In the genomic region with DNA sequence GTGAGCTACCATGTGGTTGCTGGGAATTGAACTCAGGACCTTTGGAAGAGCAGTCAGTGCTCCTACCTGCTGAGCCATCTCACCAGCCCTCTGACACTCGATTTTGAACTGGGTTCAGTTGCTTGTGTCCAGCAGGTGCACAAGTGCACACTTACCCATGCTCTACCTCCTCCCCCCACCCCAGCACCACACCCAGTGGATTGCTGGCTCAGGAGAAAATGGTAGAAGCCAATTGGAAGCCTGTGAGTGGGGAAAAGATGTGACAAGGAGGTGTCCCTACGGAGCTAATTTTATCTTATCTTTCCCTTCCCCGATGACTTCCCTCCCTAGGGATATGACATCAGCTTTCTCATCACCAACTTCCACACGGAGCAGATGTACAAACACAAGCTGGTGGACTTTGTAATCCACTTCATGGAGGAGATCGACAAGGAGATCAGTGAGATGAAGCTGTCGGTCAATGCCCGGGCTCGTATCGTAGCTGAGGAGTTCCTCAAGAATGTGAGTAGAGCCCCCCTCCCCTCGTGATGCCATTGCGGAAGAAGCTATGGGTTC, we compare ENCODE assay signal across 19 mouse cellular contexts. TPM values are rescaled to one million over a fixed set of nuclear protein-coding genes. Genes with fewer than 3 reads are reported as not detected.
DNase-seq lines count a peak whose midpoint lies in the region; ATAC-seq and TF ChIP-seq lines count a peak whose summit lies in the region.
"Had no signal": no experiment of that assay in that cellular context is flagged by ENCODE, and none has a peak within 500 bp of the region (broad histone marks: within the 10 kb centered on the region; RNA-seq: fewer than 3 reads in every experiment).

No protein-coding gene starts in this region.

- H3K27ac ChIP-seq in embryonic facial prominence, embryonic 14.5 days (replicated peaks; ENCODE audit: low read depth, low read length), result 0 out of 2 replicates have a peak overlapping the region, but pooled peaks have one; percentile 28
- no peak overlapping the region for H3K27ac ChIP-seq in embryonic facial prominence, embryonic 10.5 days (replicated peaks)
- peak overlapping the region; percentile 76 for H3K27ac ChIP-seq in layer of hippocampus, adult 2 months
- H3K27ac ChIP-seq in intestine, embryonic 14.5 days (ENCODE audit: low read depth), result 0 out of 2 replicates have a peak overlapping the region, but pooled peaks have one; percentile 41
- H3K27ac ChIP-seq in small intestine, adult 2 months (ENCODE audit: insufficient read depth, low read depth, low read length), result peak overlapping the region; percentile 88
- no peak overlapping the region for H3K27ac ChIP-seq in forebrain, embryonic 13.5 days
- H3K27ac ChIP-seq: forebrain, embryonic 10.5 days; limb, embryonic 15.5 days; macrophage; stomach, embryonic 15.5 days had no signal

- no peak for TF ChIP-seq POLR2A in small intestine, adult 2 months (IDR thresholded peaks at IDR 0.05; ENCODE audit: low read depth, low read length)

- 87% methylated on average over 11 of the region's 11 CpGs for WGBS in embryonic facial prominence, embryonic 14.5 days
- WGBS in embryonic facial prominence, embryonic 10.5 days, result 89% methylated on average over 11 of the region's 11 CpGs
- WGBS in intestine, embryonic 14.5 days, result 52% methylated on average over 11 of the region's 11 CpGs
- WGBS in small intestine, adult 2 months, result 41% methylated on average over 11 of the region's 11 CpGs
- WGBS in forebrain, embryonic 13.5 days, result 93% methylated on average over 11 of the region's 11 CpGs

- DNase-seq in embryonic facial prominence, embryonic 14.5 days (ENCODE audit: low spot score), result no peak
- no peak for DNase-seq in embryonic facial prominence, embryonic 10.5 days (ENCODE audit: low spot score)
- no peak for DNase-seq in layer of hippocampus, adult 2 months (ENCODE audit: low spot score in 2 of 2)
- no peak for DNase-seq in layer of hippocampus, postnatal 14 days (ENCODE audit: low spot score in 2 of 2)
- DNase-seq in intestine, embryonic 14.5 days (ENCODE audit: low spot score), result no peak
- no peak for DNase-seq in right cerebral cortex, postnatal 4 days
- DNase-seq: adrenal gland, postnatal 14 days; cerebellum, adult 9-10 months; gastrocnemius, postnatal 14 days; kidney, adult 18-20 months; thymus, adult 18-20 months; thymus, postnatal 4 days had no signal

- H3K4me1 ChIP-seq in embryonic facial prominence, embryonic 14.5 days (ENCODE audit: control insufficient read depth, insufficient read depth, low read length), result no peaks in the 10 kb centered on the region
- no peaks in the 10 kb centered on the region for H3K4me1 ChIP-seq in embryonic facial prominence, embryonic 10.5 days
- H3K4me1 ChIP-seq in intestine, embryonic 14.5 days (replicated peaks; ENCODE audit: control insufficient read depth, insufficient read depth, low read length), result no peaks in the 10 kb centered on the region
- H3K4me1 ChIP-seq in small intestine, adult 2 months (ENCODE audit: control insufficient read depth, insufficient read depth, insufficient read length, low read length), result peaks cover 17% of the 10 kb centered on the region
- no peaks in the 10 kb centered on the region for H3K4me1 ChIP-seq in forebrain, embryonic 13.5 days
- H3K4me1 ChIP-seq: forebrain, embryonic 10.5 days; stomach, embryonic 15.5 days had no signal

- TF ChIP-seq CTCF in layer of hippocampus, adult 2 months (conservative IDR thresholded peaks at IDR 0.05), result no peak
- TF ChIP-seq CTCF in small intestine, adult 2 months (IDR thresholded peaks at IDR 0.05; ENCODE audit: extremely low read depth, insufficient read length, insufficient replicate concordance, low read depth, low read length), result no peak

- no peaks in the 10 kb centered on the region for H3K9me3 ChIP-seq in embryonic facial prominence, embryonic 14.5 days (ENCODE audit: control insufficient read depth, low read length)
- H3K9me3 ChIP-seq in embryonic facial prominence, embryonic 10.5 days, result no peaks in the 10 kb centered on the region
- no peaks in the 10 kb centered on the region for H3K9me3 ChIP-seq in intestine, embryonic 14.5 days (ENCODE audit: control insufficient read depth, low read length)
- no peaks in the 10 kb centered on the region for H3K9me3 ChIP-seq in forebrain, embryonic 13.5 days (replicated peaks)
- H3K9me3 ChIP-seq: forebrain, embryonic 10.5 days; limb, embryonic 15.5 days; stomach, embryonic 15.5 days had no signal

- H3K27me3 ChIP-seq in embryonic facial prominence, embryonic 14.5 days (replicated peaks; ENCODE audit: control insufficient read depth, insufficient read depth, low read length), result no peaks in the 10 kb centered on the region
- H3K27me3 ChIP-seq in embryonic facial prominence, embryonic 10.5 days (replicated peaks; ENCODE audit: low read depth, poor library complexity, severe bottlenecking), result no peaks in the 10 kb centered on the region
- no peaks in the 10 kb centered on the region for H3K27me3 ChIP-seq in intestine, embryonic 14.5 days (replicated peaks; ENCODE audit: control insufficient read depth, insufficient read depth, low read length)
- H3K27me3 ChIP-seq in small intestine, adult 2 months (ENCODE audit: control insufficient read depth, insufficient read depth, low read length), result no peaks in the 10 kb centered on the region
- no peaks in the 10 kb centered on the region for H3K27me3 ChIP-seq in forebrain, embryonic 13.5 days
- H3K27me3 ChIP-seq: limb, embryonic 15.5 days; stomach, embryonic 15.5 days had no signal

- no peak overlapping the region for H3K4me3 ChIP-seq in embryonic facial prominence, embryonic 14.5 days (ENCODE audit: low read depth, low read length)
- no peak overlapping the region for H3K4me3 ChIP-seq in embryonic facial prominence, embryonic 10.5 days
- H3K4me3 ChIP-seq in layer of hippocampus, adult 2 months, result no peak overlapping the region
- no peak overlapping the region for H3K4me3 ChIP-seq in intestine, embryonic 14.5 days (ENCODE audit: low read depth, low read length)
- H3K4me3 ChIP-seq in small intestine, adult 2 months (ENCODE audit: low read depth, low read length), result peak overlapping the region; percentile 47; the same call in 1 of the 2 replicates
- H3K4me3 ChIP-seq in forebrain, embryonic 13.5 days, result no peak overlapping the region
- H3K4me3 ChIP-seq: forebrain, embryonic 10.5 days; limb, embryonic 15.5 days; stomach, embryonic 15.5 days had no signal

- ATAC-seq in embryonic facial prominence, embryonic 14.5 days (ENCODE audit: low read depth), result no peak
- ATAC-seq in intestine, embryonic 14.5 days (replicated peaks; ENCODE audit: low FRiP score, low TSS enrichment, low read depth), result no peak
- ATAC-seq in forebrain, embryonic 13.5 days, result no peak

- no peak overlapping the region for H3K9ac ChIP-seq in embryonic facial prominence, embryonic 14.5 days (ENCODE audit: low read depth, low read length)
- no peak overlapping the region for H3K9ac ChIP-seq in intestine, embryonic 14.5 days (ENCODE audit: low read length)
- no peak overlapping the region for H3K9ac ChIP-seq in forebrain, embryonic 13.5 days
- H3K9ac ChIP-seq: forebrain, postnatal 0 days; limb, embryonic 15.5 days; stomach, embryonic 15.5 days had no signal

- no peak overlapping the region for H3K4me2 ChIP-seq in embryonic facial prominence, embryonic 14.5 days (ENCODE audit: low read depth, low read length)
- H3K4me2 ChIP-seq in intestine, embryonic 14.5 days (ENCODE audit: low read length), result no peak overlapping the region
- no peak overlapping the region for H3K4me2 ChIP-seq in forebrain, embryonic 13.5 days
- H3K4me2 ChIP-seq: limb, embryonic 15.5 days; stomach, embryonic 15.5 days had no signal

- H3K36me3 ChIP-seq in embryonic facial prominence, embryonic 14.5 days (ENCODE audit: control insufficient read depth, insufficient read depth, low read length), result peaks cover 100% of the 10 kb centered on the region
- H3K36me3 ChIP-seq in embryonic facial prominence, embryonic 10.5 days (replicated peaks), result peaks cover 100% of the 10 kb centered on the region
- peaks cover 100% of the 10 kb centered on the region for H3K36me3 ChIP-seq in intestine, embryonic 14.5 days (ENCODE audit: control insufficient read depth, insufficient read depth, low read length)
- H3K36me3 ChIP-seq in small intestine, adult 2 months (ENCODE audit: control insufficient read depth, insufficient read depth, low read length), result peaks cover 86% of the 10 kb centered on the region
- H3K36me3 ChIP-seq in forebrain, embryonic 13.5 days (ENCODE audit: poor library complexity, severe bottlenecking), result peaks cover 98% of the 10 kb centered on the region

RNA-seq across cellular contexts. Expression of a gene that starts 3.8 kb away (rescaled TPM):
- polyA plus RNA-seq in embryonic facial prominence, embryonic 14.5 days (2014; fragmentation: Nextera tagmentation; extraction: Ambion mirVana), result 3.3 and 5.4 TPM in 2 replicates
- polyA plus RNA-seq in embryonic facial prominence, embryonic 10.5 days (2016; fragmentation: Nextera tagmentation; extraction: Ambion mirVana), result 2.8 and 3.7 TPM in 2 replicates
- 10 to 100 TPM; 15.5 to 23.2 TPM for total RNA-seq in layer of hippocampus, adult 2 months (2021)
- total RNA-seq in layer of hippocampus, postnatal 14 days (2021), result 10 to 100 TPM; 11.7 to 13.7 TPM
- polyA plus RNA-seq in intestine, embryonic 14.5 days (2014; fragmentation: Nextera tagmentation; extraction: Ambion mirVana), result 2.5 and 4.0 TPM in 2 replicates
- 5.9 and 14.9 TPM in 2 replicates for polyA plus RNA-seq in small intestine, adult 2 months (2012; rRNA removed)
- 6.7 and 7.6 TPM in 2 replicates for polyA plus RNA-seq in forebrain, embryonic 13.5 days (2015; fragmentation: Nextera tagmentation; extraction: Ambion mirVana)

RNA-seq across cellular contexts. Expression of a gene that starts 7.3 kb away (rescaled TPM):
- 214 and 232 TPM in 2 replicates for polyA plus RNA-seq in embryonic facial prominence, embryonic 14.5 days (2014; fragmentation: Nextera tagmentation; extraction: Ambion mirVana)
- 377 and 387 TPM in 2 replicates for polyA plus RNA-seq in embryonic facial prominence, embryonic 10.5 days (2016; fragmentation: Nextera tagmentation; extraction: Ambion mirVana)
- total RNA-seq in layer of hippocampus, adult 2 months (2021), result 100 to 1,000 TPM; 308 to 330 TPM
- total RNA-seq in layer of hippocampus, postnatal 14 days (2021), result 100 to 1,000 TPM; 348 to 363 TPM
- 221 and 234 TPM in 2 replicates for polyA plus RNA-seq in intestine, embryonic 14.5 days (2014; fragmentation: Nextera tagmentation; extraction: Ambion mirVana)
- 45.9 and 96.0 TPM in 2 replicates for polyA plus RNA-seq in small intestine, adult 2 months (2012; rRNA removed)
- 368 and 377 TPM in 2 replicates for polyA plus RNA-seq in forebrain, embryonic 13.5 days (2015; fragmentation: Nextera tagmentation; extraction: Ambion mirVana)

RNA-seq across cellular contexts. Expression of a gene that starts 7.6 kb away (rescaled TPM):
- 44.6 and 45.7 TPM in 2 replicates for polyA plus RNA-seq in embryonic facial prominence, embryonic 14.5 days (2014; fragmentation: Nextera tagmentation; extraction: Ambion mirVana)
- 48.1 and 48.4 TPM in 2 replicates for polyA plus RNA-seq in embryonic facial prominence, embryonic 10.5 days (2016; fragmentation: Nextera tagmentation; extraction: Ambion mirVana)
- 10 to 100 TPM; 50.5 to 53.5 TPM for total RNA-seq in layer of hippocampus, adult 2 months (2021)
- 10 to 100 TPM; 53.4 to 54.9 TPM for total RNA-seq in layer of hippocampus, postnatal 14 days (2021)
- polyA plus RNA-seq in intestine, embryonic 14.5 days (2014; fragmentation: Nextera tagmentation; extraction: Ambion mirVana), result 50.5 and 53.4 TPM in 2 replicates
- 10.9 and 24.5 TPM in 2 replicates for polyA plus RNA-seq in small intestine, adult 2 months (2012; rRNA removed)
- polyA plus RNA-seq in forebrain, embryonic 13.5 days (2015; fragmentation: Nextera tagmentation; extraction: Ambion mirVana), result 65.4 and 70.6 TPM in 2 replicates

RNA-seq across cellular contexts. Expression of a gene that starts 33.9 kb away (rescaled TPM):
- polyA plus RNA-seq in embryonic facial prominence, embryonic 14.5 days (2014; fragmentation: Nextera tagmentation; extraction: Ambion mirVana), result 16.3 and 23.4 TPM in 2 replicates
- 34.6 and 34.8 TPM in 2 replicates for polyA plus RNA-seq in embryonic facial prominence, embryonic 10.5 days (2016; fragmentation: Nextera tagmentation; extraction: Ambion mirVana)
- 10 to 100 TPM; 40.2 to 44.4 TPM for total RNA-seq in layer of hippocampus, adult 2 months (2021)
- 10 to 100 TPM; 24.7 to 28.7 TPM for total RNA-seq in layer of hippocampus, postnatal 14 days (2021)
- 21.9 and 27.4 TPM in 2 replicates for polyA plus RNA-seq in intestine, embryonic 14.5 days (2014; fragmentation: Nextera tagmentation; extraction: Ambion mirVana)
- polyA plus RNA-seq in small intestine, adult 2 months (2012; rRNA removed), result 25.8 and 71.6 TPM in 2 replicates
- 20.8 and 24.4 TPM in 2 replicates for polyA plus RNA-seq in forebrain, embryonic 13.5 days (2015; fragmentation: Nextera tagmentation; extraction: Ambion mirVana)

RNA-seq across cellular contexts. Expression of a gene that starts 41.5 kb away (rescaled TPM):
- 103 and 109 TPM in 2 replicates for polyA plus RNA-seq in embryonic facial prominence, embryonic 14.5 days (2014; fragmentation: Nextera tagmentation; extraction: Ambion mirVana)
- 47.0 and 48.9 TPM in 2 replicates for polyA plus RNA-seq in embryonic facial prominence, embryonic 10.5 days (2016; fragmentation: Nextera tagmentation; extraction: Ambion mirVana)
- 10 to 100 TPM; 45.4 to 52.0 TPM for total RNA-seq in layer of hippocampus, adult 2 months (2021)
- total RNA-seq in layer of hippocampus, postnatal 14 days (2021), result 10 to 100 TPM; 49.3 to 50.2 TPM
- polyA plus RNA-seq in intestine, embryonic 14.5 days (2014; fragmentation: Nextera tagmentation; extraction: Ambion mirVana), result 94.8 and 101 TPM in 2 replicates
- 16.6 and 19.2 TPM in 2 replicates for polyA plus RNA-seq in small intestine, adult 2 months (2012; rRNA removed)
- 56.1 and 62.7 TPM in 2 replicates for polyA plus RNA-seq in forebrain, embryonic 13.5 days (2015; fragmentation: Nextera tagmentation; extraction: Ambion mirVana)

Comparison
In these comparisons a context has a peak if more than half of its experiments do, and no peak if none do; other contexts are left out.
1. H3K27ac ChIP-seq: peak in embryonic facial prominence, embryonic 14.5 days (single experiment), layer of hippocampus, adult 2 months (single experiment), intestine, embryonic 14.5 days (single experiment) and small intestine, adult 2 months (single experiment); none in embryonic facial prominence, embryonic 10.5 days (single experiment) and forebrain, embryonic 13.5 days (single experiment).